In genomic region chr15:93548297-93548696, GRCm38 (mm10) we compare ENCODE assay signal across 17 mouse cellular contexts. TPM values are rescaled to one million over a fixed set of nuclear protein-coding genes. Genes with fewer than 3 reads are reported as not detected.
"Had no signal": no experiment of that assay in that cellular context is flagged by ENCODE, and none has a peak within 500 bp of the region (broad histone marks: within the 10 kb centered on the region; RNA-seq: fewer than 3 reads in every experiment).

No protein-coding gene starts in this region.

- H3K4me3 ChIP-seq: megakaryocyte, embryonic 14.5 days; midbrain, embryonic 13.5 days; midbrain, embryonic 15.5 days; neural tube, embryonic 12.5 days; stomach, embryonic 15.5 days had no signal

- DNase-seq: lung, adult 18-20 months; lung, embryonic 14.5 days; lung, postnatal 10 days; lung, postnatal 36 days; right cerebral cortex, postnatal 14 days; thymus, adult 2 months; thymus, postnatal 25 days; thymus, postnatal 4 days had no signal

- H3K9me3 ChIP-seq: megakaryocyte, embryonic 14.5 days; midbrain, embryonic 13.5 days; midbrain, embryonic 15.5 days; neural tube, embryonic 12.5 days; stomach, embryonic 15.5 days had no signal

- H3K4me1 ChIP-seq: stomach, embryonic 15.5 days had no signal

- H3K4me2 ChIP-seq: lung, embryonic 14.5 days; midbrain, embryonic 11.5 days; midbrain, embryonic 13.5 days; midbrain, embryonic 15.5 days; neural tube, embryonic 12.5 days; stomach, embryonic 15.5 days had no signal

- H3K9ac ChIP-seq: lung, embryonic 14.5 days; midbrain, embryonic 13.5 days; midbrain, embryonic 15.5 days; neural tube, embryonic 12.5 days; stomach, embryonic 15.5 days had no signal

- H3K27ac ChIP-seq: macrophage; midbrain, embryonic 13.5 days; midbrain, embryonic 15.5 days; neural tube, embryonic 12.5 days; stomach, embryonic 15.5 days; stomach, postnatal 0 days had no signal

- H3K36me3 ChIP-seq: midbrain, embryonic 13.5 days; midbrain, embryonic 15.5 days; neural tube, embryonic 12.5 days; stomach, embryonic 15.5 days had no signal

- H3K27me3 ChIP-seq: megakaryocyte, embryonic 14.5 days; midbrain, embryonic 13.5 days; midbrain, embryonic 15.5 days; neural tube, embryonic 12.5 days; stomach, embryonic 15.5 days had no signal

- ATAC-seq: midbrain, embryonic 13.5 days; midbrain, embryonic 15.5 days had no signal

RNA-seq across cellular contexts. Expression of gene Prickle1, which starts 47.4 kb away (rescaled TPM):
- total RNA-seq: monocyte, adult 5-6 weeks had no signal
- polyA plus RNA-seq: macrophage had no signal
